ENCODE assay signal across 11 mouse cellular contexts in genomic region chr11:112817829-112818650, GRCm38 (mm10). TPM values are rescaled to one million over a fixed set of nuclear protein-coding genes. Genes with fewer than 3 reads are reported as not detected.
DNase-seq lines count a peak whose midpoint lies in the region; ATAC-seq lines count a peak whose summit lies in the region.
"Had no signal": no experiment of that assay in that cellular context is flagged by ENCODE, and none has a peak within 500 bp of the region (broad histone marks: within the 10 kb centered on the region; RNA-seq: fewer than 3 reads in every experiment).

No protein-coding gene starts in this region.

- H3K9ac ChIP-seq in hindbrain, embryonic 14.5 days: no peak overlapping the region

- no peaks in the 10 kb centered on the region for H3K27me3 ChIP-seq in hindbrain, embryonic 14.5 days (ENCODE audit: control insufficient read depth, insufficient read depth, low read length)

- H3K27ac ChIP-seq in hindbrain, embryonic 14.5 days: 0 out of 2 replicates have a peak overlapping the region, but pooled peaks have one; percentile 38

- 0 out of 2 replicates have a peak, but pooled peaks cover 4% of the 10 kb centered on the region for H3K4me1 ChIP-seq in hindbrain, embryonic 14.5 days (replicated peaks; ENCODE audit: control insufficient read depth, insufficient read depth, low read length)

- ATAC-seq in hindbrain, embryonic 14.5 days (ENCODE audit: low FRiP score): peak; percentile 82
- ATAC-seq: CD4-positive, CD25-positive, alpha-beta regulatory T cell, adult 4 months had no signal

- peak; percentile 16 for DNase-seq in heart, postnatal 4 days
- DNase-seq in heart, adult 11 months: no peak
- peak; percentile 64 for DNase-seq in embryo, embryonic 10.5 days (ENCODE audit: low spot score)
- DNase-seq in hindbrain, embryonic 14.5 days (ENCODE audit: low spot score): peak; percentile 75
- peak; percentile 57 for DNase-seq in neural tube, embryonic 10.5 days (ENCODE audit: extremely low spot score, low spot score)
- DNase-seq in MN1 (ENCODE audit: low spot score): no peak
- DNase-seq in thymus, adult 18-20 months: no peak
- DNase-seq in heart, adult 18-20 months: no peak
- DNase-seq: lung, postnatal 14 days had no signal

- WGBS in hindbrain, embryonic 14.5 days: 18% methylated on average over 14 of the region's 14 CpGs

- no peak overlapping the region for H3K4me3 ChIP-seq in hindbrain, embryonic 14.5 days (replicated peaks; ENCODE audit: low read length)

- H3K36me3 ChIP-seq in hindbrain, embryonic 14.5 days (replicated peaks; ENCODE audit: control insufficient read depth, insufficient read depth): no peaks in the 10 kb centered on the region

- no peak overlapping the region for H3K4me2 ChIP-seq in hindbrain, embryonic 14.5 days (replicated peaks)

- H3K9me3 ChIP-seq in hindbrain, embryonic 14.5 days (ENCODE audit: control insufficient read depth, low read length): no peaks in the 10 kb centered on the region

RNA-seq across cellular contexts. Expression of gene Sox9, which starts 36.0 kb away (rescaled TPM):
- 10 to 100 TPM; 11.1 to 11.9 TPM for total RNA-seq in heart, postnatal 4 days (2021)
- polyA plus RNA-seq in hindbrain, embryonic 14.5 days (2014; fragmentation: Nextera tagmentation; extraction: Ambion mirVana): 44.2 and 49.0 TPM in 2 replicates
- total RNA-seq in heart, adult 18-20 months (2021): 1 to 10 TPM; 1.0 to 1.2 TPM
- total RNA-seq: granulocyte monocyte progenitor cell, adult 5-6 weeks had no signal
- polyA plus RNA-seq: CD4-positive, CD25-positive, alpha-beta regulatory T cell, adult 4 months had no signal

Comparison
In these comparisons a context has a peak if more than half of its experiments do, and no peak if none do; other contexts are left out.
1. DNase-seq: peak in heart, postnatal 4 days (single experiment), embryo, embryonic 10.5 days (single experiment), hindbrain, embryonic 14.5 days (single experiment) and neural tube, embryonic 10.5 days (single experiment); none in heart, adult 11 months (single experiment), MN1 (single experiment), thymus, adult 18-20 months (0 of 2) and heart, adult 18-20 months (0 of 2).
2. RNA of gene Sox9, which starts 36.0 kb away (total RNA-seq): 11.1 to 11.9 TPM in heart, postnatal 4 days; 1.0 to 1.2 TPM in heart, adult 18-20 months; every median in the first group is over 4 times any median in the second.